Mouse (Mus musculus): ENCODE measurements around the gene Ell.

Gene Ell

GRCm38 (mm10) chr8:70539077-70539813, at the start of gene Ell:
TSS of gene Ell (plus strand) at chr8:70539457.
- in situ Hi-C loops (cut with MboI, MseI), result no loop called here

DNA sequence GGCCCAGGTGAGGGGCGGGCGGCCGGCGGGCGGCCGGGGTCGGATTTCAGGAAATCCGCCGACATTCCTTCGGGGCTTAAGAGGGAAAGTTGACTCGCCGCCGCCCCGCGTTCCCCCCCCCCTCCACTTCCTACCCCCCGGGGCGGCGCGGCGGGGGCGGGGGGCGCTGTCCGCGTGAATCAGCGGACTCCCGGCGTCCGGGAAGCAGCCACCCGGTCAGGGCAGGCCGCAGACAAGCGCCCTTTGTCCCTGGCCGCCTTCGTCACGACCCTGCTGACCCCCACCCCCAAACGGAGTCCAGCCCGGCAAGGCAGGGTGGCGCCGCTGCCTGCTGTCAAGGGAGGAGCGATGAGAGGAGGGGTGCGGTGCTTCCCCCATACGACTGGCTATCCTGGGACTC, 49.7 kb upstream of the Ell start:
- in situ Hi-C loops (cut with MboI, MseI), result no loop called here

DNA sequence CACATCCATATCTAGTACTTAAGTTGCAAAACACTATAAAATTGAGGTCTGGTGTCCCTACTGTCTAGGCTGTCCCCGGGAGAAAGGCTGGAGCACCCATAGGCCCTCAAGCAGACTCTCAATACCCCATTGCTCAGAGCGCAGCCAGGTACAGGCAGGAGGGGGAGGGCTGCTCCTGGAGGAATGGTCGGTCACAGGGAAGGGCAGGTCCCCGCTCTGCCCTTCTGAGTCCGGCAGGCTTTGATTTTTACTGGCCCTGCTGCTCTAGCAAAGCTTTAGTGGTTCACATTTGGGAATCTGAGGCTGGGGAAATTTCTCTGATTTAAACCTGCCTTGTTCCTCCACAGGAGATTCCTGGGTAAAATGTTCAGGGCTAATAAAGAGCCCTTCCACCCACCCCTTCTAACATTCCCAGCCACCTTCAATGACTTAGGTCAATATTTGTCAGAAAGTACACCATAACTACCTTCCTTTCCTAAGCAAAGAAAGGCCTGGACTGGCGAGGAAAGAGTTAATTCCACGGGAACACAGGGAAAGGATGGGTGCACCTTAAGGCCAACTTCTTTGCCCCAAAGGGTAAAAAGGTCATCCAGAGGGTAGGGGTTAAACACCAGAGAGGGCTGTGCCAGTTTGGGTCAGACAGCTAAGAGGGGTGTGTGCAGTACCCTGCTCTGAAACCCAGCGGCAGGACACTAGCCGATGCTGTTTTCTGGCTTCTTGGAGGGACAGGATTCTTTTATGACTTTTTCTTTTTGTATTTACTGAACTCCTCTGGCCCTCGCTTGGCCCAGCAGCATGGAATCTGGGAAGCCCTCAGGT, 49.0 kb upstream of the Ell start:
- in situ Hi-C loops (cut with MboI, MseI), result no loop called here

DNA sequence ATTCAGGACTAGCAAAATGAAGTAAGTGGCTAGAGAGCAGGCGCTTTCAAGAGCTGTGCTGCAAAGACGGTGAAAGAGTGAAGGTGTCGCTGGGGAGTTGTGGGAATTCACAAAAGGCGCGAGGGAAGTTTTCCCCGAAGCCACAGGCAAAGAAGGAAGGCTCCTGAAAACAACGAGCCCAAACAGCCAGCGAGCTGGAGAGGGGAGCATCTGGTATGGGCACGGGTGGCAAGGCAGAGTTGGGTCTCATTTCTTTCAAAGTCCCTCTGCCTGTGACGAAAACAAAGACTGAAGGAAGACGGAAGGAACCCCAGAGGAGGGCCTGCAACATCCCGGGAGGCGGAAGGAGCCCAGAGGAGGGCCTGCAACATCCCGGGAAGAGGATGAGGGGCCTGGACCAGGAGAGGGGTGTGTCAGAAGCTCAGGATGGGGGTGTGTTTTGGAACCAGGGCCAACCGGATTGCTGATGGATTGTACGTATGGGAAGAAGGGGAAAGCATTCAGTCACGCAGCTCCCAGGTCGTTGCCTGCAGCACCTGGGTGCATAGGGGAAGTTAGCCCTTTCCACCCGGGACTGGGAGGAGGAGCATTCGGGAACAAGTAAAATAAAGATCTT, 48.3 kb upstream of the Ell start:
- in situ Hi-C loops (cut with MboI, MseI), result no loop called here

- in situ Hi-C loops (cut with MboI, MseI), result no loop called here
Measured at GRCm38 (mm10) chr8:70492664-70493640, 46.3 kb upstream of the Ell start, which contains the start of gene Crlf1. TSS of gene Crlf1 (plus strand) at chr8:70493158.

GRCm38 (mm10) chr8:70493692-70494415, 45.4 kb upstream of the Ell start:
- in situ Hi-C loops (cut with MboI, MseI), result no loop called here

GRCm38 (mm10) chr8:70494416-70494945, 44.8 kb upstream of the Ell start:
- in situ Hi-C loops (cut with MboI, MseI), result no loop called here

DNA sequence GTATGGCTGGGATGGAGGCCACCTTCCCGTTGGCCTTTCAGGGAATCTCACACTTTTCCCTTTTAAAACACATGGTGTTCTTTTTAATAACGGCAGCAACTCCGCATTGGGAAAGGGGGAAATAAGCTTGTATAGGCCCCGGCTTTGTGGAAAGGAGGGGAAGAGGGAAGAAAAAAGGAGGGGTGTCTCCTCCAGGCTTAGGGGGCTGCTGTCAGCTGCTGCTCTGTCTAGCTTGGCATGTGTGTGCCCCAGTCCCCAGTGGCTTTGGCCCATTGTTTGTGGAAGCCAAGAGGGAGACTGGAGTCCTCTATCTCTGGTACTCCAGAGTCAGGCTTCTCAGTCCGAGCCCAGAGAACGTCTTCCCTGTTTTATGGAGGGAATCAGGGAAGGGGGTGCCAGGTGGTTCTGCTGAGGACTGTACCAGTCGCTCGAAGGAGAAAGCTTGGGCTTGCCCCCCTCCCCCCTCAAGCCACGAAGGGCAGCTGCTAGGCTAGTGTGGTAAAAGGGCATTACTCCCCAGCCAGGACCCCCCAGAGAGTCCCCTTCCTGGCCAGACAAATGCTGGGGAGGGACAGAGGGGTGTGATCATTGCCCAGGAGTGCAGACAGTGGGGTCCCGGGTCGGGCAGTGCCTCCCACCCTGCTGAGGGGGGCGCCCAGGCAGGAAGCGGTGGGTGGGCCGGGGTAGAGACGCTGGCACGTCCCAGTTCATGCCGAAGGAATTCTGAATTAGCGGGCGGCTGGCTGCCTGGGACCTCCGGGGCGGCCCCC, 44.1 kb upstream of the Ell start:
- in situ Hi-C loops (cut with MboI, MseI), result no loop called here

DNA sequence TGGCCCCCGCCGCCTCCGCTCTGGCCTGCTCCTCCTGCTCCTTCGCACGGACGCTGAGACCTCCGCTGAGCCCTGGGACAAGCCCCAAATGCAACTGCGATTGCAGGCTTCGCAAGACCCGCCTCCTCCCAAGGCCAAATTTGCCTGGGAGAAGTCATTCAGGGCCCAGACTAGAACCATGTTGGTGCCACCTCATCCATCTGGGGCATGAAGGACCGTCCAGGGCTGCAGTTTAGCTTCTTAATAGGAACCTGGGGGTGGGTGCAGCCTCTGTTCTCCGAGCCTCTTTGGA, 43.5 kb upstream of the Ell start:
- in situ Hi-C loops (cut with MboI, MseI), result no loop called here

DNA sequence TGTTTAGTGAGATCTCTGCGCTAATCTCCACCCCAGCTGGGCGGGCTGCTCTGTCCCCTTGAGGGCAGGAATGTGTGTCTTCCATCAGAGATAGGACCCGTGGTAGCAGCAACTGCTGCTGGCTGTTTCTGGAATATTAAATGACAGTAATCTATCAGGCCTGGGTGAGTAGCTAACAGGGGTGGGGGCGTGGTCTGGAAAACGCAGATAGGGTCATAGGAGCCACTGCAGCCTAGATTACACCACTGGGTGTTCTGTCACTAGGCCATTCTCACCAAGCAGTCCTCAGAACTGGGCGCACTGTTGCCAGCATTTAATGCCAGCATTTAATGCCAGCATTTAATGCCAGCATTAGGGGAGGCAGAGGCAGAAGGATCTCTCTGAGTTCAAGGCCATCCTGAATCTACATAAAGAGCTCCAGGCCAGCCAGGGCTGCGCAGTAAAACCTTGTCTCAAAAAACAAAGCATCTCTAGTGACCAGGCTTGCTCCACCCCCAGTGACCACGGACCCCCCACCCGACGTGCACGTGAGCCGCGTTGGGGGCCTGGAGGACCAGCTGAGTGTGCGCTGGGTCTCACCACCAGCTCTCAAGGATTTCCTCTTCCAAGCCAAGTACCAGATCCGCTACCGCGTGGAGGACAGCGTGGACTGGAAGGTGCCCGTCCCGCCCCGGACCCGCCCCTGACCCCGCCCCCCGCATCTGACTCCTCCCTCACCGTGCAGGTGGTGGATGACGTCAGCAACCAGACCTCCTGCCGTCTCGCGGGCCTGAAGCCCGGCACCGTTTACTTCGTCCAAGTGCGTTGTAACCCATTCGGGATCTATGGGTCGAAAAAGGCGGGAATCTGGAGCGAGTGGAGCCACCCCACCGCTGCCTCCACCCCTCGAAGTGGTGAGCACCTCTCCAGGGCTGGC, 38.6 kb upstream of the Ell start:
- in situ Hi-C loops (cut with MboI, MseI), result loop anchor here (5.0 to 25.0 kb wide), 2 partner anchors 88 to 1162 kb away; partner anchors contain the start of gene Unc13a

DNA sequence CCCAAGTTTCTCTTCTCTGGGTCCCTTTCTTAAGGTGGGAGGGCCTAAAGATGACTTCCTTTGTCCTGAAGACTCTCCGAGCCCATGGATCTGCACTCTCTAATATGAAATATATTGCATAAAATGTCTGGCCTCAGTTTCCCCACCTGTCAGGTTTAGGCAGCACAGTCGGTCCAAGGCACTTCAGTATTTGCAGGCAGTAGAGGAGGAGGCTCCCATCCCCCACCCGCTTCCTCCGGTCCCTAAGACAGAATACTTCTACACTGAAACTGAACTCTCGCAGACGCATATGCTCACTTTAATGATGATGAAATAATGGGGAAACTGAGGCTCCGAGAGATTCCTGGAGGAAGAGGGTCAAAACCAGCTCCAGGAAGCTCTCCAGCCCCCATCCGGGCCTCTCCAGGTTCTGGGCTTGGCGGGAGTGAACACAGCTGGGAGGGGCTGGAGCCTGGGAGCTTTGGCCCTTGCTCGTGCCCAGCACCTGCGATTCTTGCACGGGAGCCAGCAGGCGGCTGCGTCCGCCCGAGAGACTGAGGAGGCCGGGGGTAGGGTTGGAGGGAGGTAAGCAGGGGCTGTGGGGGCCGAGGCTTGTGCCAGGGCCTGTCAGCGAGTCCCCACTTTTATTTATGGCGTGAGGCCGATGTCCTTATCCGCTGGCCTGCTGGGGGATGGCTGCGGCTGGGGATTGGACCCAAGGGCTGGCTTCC, 37.3 kb upstream of the Ell start:
- in situ Hi-C loops (cut with MboI, MseI), result loop anchor here (5.0 to 25.0 kb wide), 2 partner anchors 90 to 1160 kb away; partner anchors contain the start of gene Unc13a

DNA sequence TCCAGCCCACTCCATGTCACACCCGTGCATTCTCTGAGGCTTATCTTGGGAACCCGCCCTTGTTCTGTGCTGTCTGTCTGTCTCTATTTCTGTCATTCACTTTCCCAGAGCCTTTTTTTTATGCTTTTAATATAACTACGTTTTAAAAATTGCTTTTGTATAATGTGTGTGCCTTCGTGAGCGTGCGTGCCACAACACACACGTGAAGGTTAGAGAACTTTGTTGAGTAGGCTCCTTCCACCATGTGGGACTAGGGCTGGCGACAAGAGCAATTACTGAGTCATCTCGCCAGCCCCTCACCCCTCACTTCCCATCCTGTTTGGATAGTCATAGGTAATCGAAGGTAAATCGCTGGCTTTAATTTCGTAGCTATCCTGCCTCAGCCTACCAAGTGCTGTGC, 36.7 kb upstream of the Ell start:
- in situ Hi-C loops (cut with MboI, MseI), result loop anchor here (5.0 to 25.0 kb wide), 2 partner anchors 90 to 1160 kb away; partner anchors contain the start of gene Unc13a

GRCm38 (mm10) chr8:70503062-70503750, 36.1 kb upstream of the Ell start:
- in situ Hi-C loops (cut with MboI, MseI), result loop anchor here (5.0 to 25.0 kb wide), 2 partner anchors 91 to 1159 kb away; partner anchors contain the start of gene Unc13a

DNA sequence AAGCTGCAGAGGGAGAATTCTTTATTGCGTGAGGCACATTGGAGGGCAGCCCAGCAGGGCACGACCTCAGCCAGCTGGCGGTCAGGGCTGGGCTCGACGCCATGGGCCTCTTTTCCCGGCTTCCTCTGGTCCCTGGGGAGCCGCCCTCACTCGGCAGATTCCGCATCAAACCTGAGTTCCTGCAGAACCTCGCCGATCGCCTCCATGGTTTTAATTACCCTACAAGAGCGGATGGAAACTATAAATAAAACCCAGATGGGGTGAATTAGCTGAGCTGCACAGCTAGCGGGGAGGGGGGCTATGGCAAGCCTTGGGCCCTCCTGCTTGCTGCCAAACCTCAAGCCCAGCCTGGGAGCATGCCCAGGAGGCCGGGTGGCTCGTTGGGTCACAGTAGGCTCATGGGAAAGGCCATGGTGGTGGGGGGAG, 35.0 kb upstream of the Ell start:
- in situ Hi-C loops (cut with MboI, MseI), result loop anchor here (5.0 to 25.0 kb wide), 2 partner anchors 92 to 1158 kb away; partner anchors contain the start of gene Unc13a

DNA sequence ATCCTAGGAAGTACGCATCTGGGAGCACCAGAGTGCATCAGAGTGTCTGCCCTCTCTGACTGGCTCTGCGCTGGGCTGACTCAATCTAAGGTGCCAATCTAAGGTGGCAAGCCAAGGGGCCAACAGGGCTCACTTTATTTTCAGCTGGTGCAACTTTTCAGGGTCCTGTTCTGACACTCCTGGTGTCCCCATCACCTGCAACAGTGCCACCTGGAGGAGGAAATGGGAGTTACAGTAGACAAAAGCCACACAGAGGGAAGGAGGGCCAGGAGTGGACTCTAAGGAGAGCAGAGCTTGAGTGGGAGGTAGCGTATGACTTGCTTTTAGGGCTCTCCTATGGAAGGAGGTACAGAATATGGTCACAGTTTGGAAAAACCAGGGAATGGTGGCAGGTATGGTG, 34.4 kb upstream of the Ell start:
- in situ Hi-C loops (cut with MboI, MseI), result loop anchor here (5.0 to 25.0 kb wide), 2 partner anchors 93 to 1157 kb away; partner anchors contain the start of gene Unc13a

DNA sequence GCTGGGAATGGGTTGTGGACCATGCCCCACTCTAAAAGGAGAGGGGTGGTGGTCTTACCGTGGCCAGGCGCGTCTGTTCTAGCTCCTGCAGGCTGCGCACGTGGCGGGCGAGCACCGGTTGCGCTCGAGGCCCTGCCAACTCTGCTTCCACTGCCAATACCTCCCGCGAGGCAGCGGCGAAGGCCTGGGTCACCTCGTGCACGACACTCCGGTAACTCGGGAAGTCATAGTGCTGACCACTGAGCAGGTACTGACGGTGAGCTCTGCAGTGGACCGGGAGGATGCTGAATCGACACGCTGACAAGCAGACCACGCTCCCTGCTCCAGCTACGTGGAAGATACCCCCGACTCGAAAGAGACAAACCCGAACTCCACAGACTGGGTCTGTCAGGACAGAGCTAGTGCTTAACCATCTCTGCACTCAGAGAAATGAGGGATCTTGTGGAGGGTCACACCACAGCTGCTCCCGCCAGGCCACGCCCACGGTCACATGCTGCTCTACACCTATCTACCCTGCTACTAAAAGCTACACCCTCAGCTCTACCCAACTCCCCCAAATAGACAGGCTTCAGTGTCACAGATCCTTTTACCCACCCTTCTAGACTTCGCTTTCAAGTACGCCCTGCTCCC, 33.4 kb upstream of the Ell start:
- in situ Hi-C loops (cut with MboI, MseI), result loop anchor here (25.0 kb wide), 1 partner anchor 1156 kb away; the partner anchor contains the start of gene Unc13a
